Mouse (Mus musculus) midbrain, embryonic 16.5 days (tissue): Measurements from ENCODE around the gene Nomo1. TPM values are rescaled to one million over a fixed set of nuclear protein-coding genes. Genes with fewer than 3 reads are reported as not detected.
A peak's percentile ranks its signal among the peaks of the same experiment; 100 is the strongest.

Experiments used
- ATAC-seq: fragments of 200-750 bp; cut with Nextera tagmentation; 2 replicates; pipeline ENCODE4 v1.8.0; 2017; ENCODE audit warnings: moderate TSS enrichment
- H3K27ac ChIP-seq: fragments of 300-500 bp; sonication (generic); 2 replicates; pipeline ENCODE4 v1.5.1; 2014; ENCODE audit warnings: mild to moderate bottlenecking, low read length, mixed read lengths
- H3K27me3 ChIP-seq: fragments of 300-500 bp; sonication (generic); 2 replicates; pipeline ENCODE4 v1.6.1; 2014; ENCODE audit warnings: low read depth, low read length, mixed read lengths; ENCODE audit not compliant: control insufficient read depth, insufficient read depth
- H3K36me3 ChIP-seq: fragments of 300-500 bp; sonication (generic); 2 replicates; pipeline ENCODE4 v1.6.1; 2014; ENCODE audit warnings: mild to moderate bottlenecking, low read length, moderate library complexity, mixed read lengths; ENCODE audit not compliant: control insufficient read depth, insufficient read depth
- H3K4me1 ChIP-seq: fragments of 300-500 bp; sonication (generic); 2 replicates; pipeline ENCODE4 v1.6.1; 2014; ENCODE audit warnings: mild to moderate bottlenecking, low read length, mixed read lengths; ENCODE audit not compliant: control insufficient read depth, insufficient read depth
- H3K4me2 ChIP-seq: fragments of 300-500 bp; sonication (generic); 2 replicates; pipeline ENCODE4 v1.6.1; 2014; ENCODE audit warnings: mild to moderate bottlenecking, low read length, mixed read lengths
- H3K4me3 ChIP-seq: fragments of 300-500 bp; sonication (generic); 2 replicates; pipeline ENCODE4 v1.5.1; 2014; ENCODE audit warnings: low read depth, mild to moderate bottlenecking, low read length, moderate library complexity, mixed read lengths
- H3K9ac ChIP-seq: fragments of 300-500 bp; sonication (generic); 2 replicates; pipeline ENCODE4 v1.6.1; 2014; ENCODE audit warnings: low read depth, low read length, mixed read lengths
- H3K9me3 ChIP-seq: fragments of 300-500 bp; sonication (generic); replicated peaks from 2 replicates; pipeline ENCODE4 v1.6.1; 2014; ENCODE audit warnings: mild to moderate bottlenecking, low read length, mixed read lengths; ENCODE audit not compliant: control insufficient read depth, poor library complexity, severe bottlenecking
- WGBS: fragments of 180-500 bp; shearing (Covaris S2); extraction: QIAGEN DNeasy Blood & Tissue Kit; methylation state at CpG from one replicate; pipeline ENCODE4 v1.1.7; 2014; 5-methylcytosine and 5-hydroxymethylcytosine counted together
- polyA plus RNA-seq: library from polyadenylated mRNA; unstranded; fragments of >200 nt; fragmentation: Nextera tagmentation; extraction: Ambion mirVana; gene quantifications from 2 replicates; pipeline ENCODE4 v1.2.1, GENCODE M21; 2015

Nomo1 gene
- polyA plus RNA-seq, 1 experiment from 2014 or later: 45.0 TPM

GRCm38 (mm10) chr7:46019594-46019993 lies 13.9 kb upstream of the Nomo1 start:
- ATAC-seq: no peak
- 74% methylated on average over 3 of the region's 3 CpGs for WGBS

GRCm38 (mm10) chr7:46021951-46022350 lies 11.5 kb upstream of the Nomo1 start:
- H3K36me3 ChIP-seq: no peaks in the 10 kb centered on the region
- no peak overlapping the region for H3K4me2 ChIP-seq
- WGBS: 28% methylated on average over 4 of the region's 4 CpGs
- H3K9ac ChIP-seq: no peak overlapping the region
- ATAC-seq: no peak
- H3K27me3 ChIP-seq: no peaks in the 10 kb centered on the region
- no peak overlapping the region for H3K27ac ChIP-seq
- H3K4me3 ChIP-seq: no peak overlapping the region
- H3K9me3 ChIP-seq: no peaks in the 10 kb centered on the region
- no peaks in the 10 kb centered on the region for H3K4me1 ChIP-seq

More at GRCm38 (mm10) chr7:46019594-46019993, 13.9 kb upstream of the Nomo1 start:
- Histone ChIP-seq H3K4me2 (no peak overlapping the region), H3K9ac (no peak overlapping the region), H3K27ac (no peak overlapping the region), H3K36me3 (no peaks in the 10 kb centered on the region), H3K27me3 (no peaks in the 10 kb centered on the region), H3K4me1 (no peaks in the 10 kb centered on the region), H3K9me3 (no peaks in the 10 kb centered on the region), H3K4me3 (no peak overlapping the region)

GRCm38 (mm10) chr7:46025436-46025835 lies 8.1 kb upstream of the Nomo1 start:
- 79% methylated on average over 9 of the region's 9 CpGs for WGBS

GRCm38 (mm10) chr7:46028681-46029080 lies 4.8 kb upstream of the Nomo1 start:
- WGBS: 95% methylated on average over 10 of the region's 10 CpGs
- Histone ChIP-seq H3K27me3 (no peaks in the 10 kb centered on the region), H3K27ac (no peak overlapping the region), H3K9ac (no peak overlapping the region), H3K36me3 (no peaks in the 10 kb centered on the region), H3K4me2 (no peak overlapping the region), H3K9me3 (no peaks in the 10 kb centered on the region), H3K4me1 (no peaks in the 10 kb centered on the region), H3K4me3 (no peak overlapping the region)
- no peak for ATAC-seq

More at GRCm38 (mm10) chr7:46025436-46025835, 8.1 kb upstream of the Nomo1 start:
- Histone ChIP-seq H3K9ac (no peak overlapping the region), H3K4me1 (no peaks in the 10 kb centered on the region), H3K4me3 (no peak overlapping the region), H3K36me3 (no peaks in the 10 kb centered on the region), H3K9me3 (no peaks in the 10 kb centered on the region), H3K4me2 (no peak overlapping the region), H3K27ac (no peak overlapping the region), H3K27me3 (no peaks in the 10 kb centered on the region)
- ATAC-seq: no peak

GRCm38 (mm10) chr7:46029299-46030144 lies 4.0 kb upstream of the Nomo1 start:
- WGBS: 64% methylated on average over 8 of the region's 9 CpGs
- no peaks in the 10 kb centered on the region for H3K36me3 ChIP-seq
- H3K9me3 ChIP-seq: no peaks in the 10 kb centered on the region
- H3K4me3 ChIP-seq: no peak overlapping the region
- no peaks in the 10 kb centered on the region for H3K27me3 ChIP-seq
- no peak overlapping the region for H3K9ac ChIP-seq
- peaks cover 3% of the 10 kb centered on the region for H3K4me1 ChIP-seq
- H3K27ac ChIP-seq: no peak overlapping the region
- ATAC-seq: no peak
- no peak overlapping the region for H3K4me2 ChIP-seq

- Histone ChIP-seq H3K9ac (no peak within 1 kb of the TSS), H3K4me3 (no peak within 1 kb of the TSS), H3K27ac (no peak within 1 kb of the TSS), H3K4me1 (peaks cover 9% of the 10 kb centered on the region), H3K9me3 (no peaks in the 10 kb centered on the region), H3K36me3 (no peaks in the 10 kb centered on the region), H3K27me3 (no peaks in the 10 kb centered on the region), H3K4me2 (no peak within 1 kb of the TSS)
- WGBS: 10% methylated on average over 11 of the region's 11 CpGs
- ATAC-seq: no peak
Measured at GRCm38 (mm10) chr7:46030145-46030488, 3.4 kb upstream of the Nomo1 start, which contains the start of gene Abcc6. Gene Abcc6 (minus strand): TSS chr7:46030302.

GRCm38 (mm10) chr7:46031075-46031474 lies 2.4 kb upstream of the Nomo1 start:
- H3K27me3 ChIP-seq: no peaks in the 10 kb centered on the region
- no peaks in the 10 kb centered on the region for H3K36me3 ChIP-seq
- H3K9me3 ChIP-seq: no peaks in the 10 kb centered on the region
- WGBS: 81% methylated on average over 2 of the region's 2 CpGs
- no peak for ATAC-seq
- H3K9ac ChIP-seq: no peak overlapping the region
- H3K4me2 ChIP-seq: no peak overlapping the region
- H3K4me3 ChIP-seq: no peak overlapping the region
- H3K27ac ChIP-seq: no peak overlapping the region
- H3K4me1 ChIP-seq: peaks cover 9% of the 10 kb centered on the region

GRCm38 (mm10) chr7:46033870-46034337 lies 406 bp downstream of the Nomo1 start:
- ATAC-seq: no peak; the same call in 1 of the 2 replicates
- Histone ChIP-seq H3K27ac (0 out of 2 replicates have a peak overlapping the region, but pooled peaks have one; percentile 25), H3K27me3 (no peaks in the 10 kb centered on the region), H3K36me3 (peaks cover 3% of the 10 kb centered on the region; the same call in 1 of the 2 replicates), H3K9me3 (no peaks in the 10 kb centered on the region), H3K4me1 (peaks cover 11% of the 10 kb centered on the region), H3K4me3 (peak overlapping the region; percentile 85), H3K4me2 (peak overlapping the region; percentile 82), H3K9ac (peak overlapping the region; percentile 74)
- WGBS: under 1% methylated on average over 35 of the region's 35 CpGs

- peak overlapping the region; percentile 82 for H3K4me2 ChIP-seq
- no peak overlapping the region for H3K4me3 ChIP-seq
- H3K9me3 ChIP-seq: no peaks in the 10 kb centered on the region
- no peak overlapping the region for H3K9ac ChIP-seq
- WGBS: 77% methylated on average over 2 of the region's 2 CpGs
- no peaks in the 10 kb centered on the region for H3K27me3 ChIP-seq
- no peak for ATAC-seq
- H3K27ac ChIP-seq: no peak overlapping the region
- H3K36me3 ChIP-seq: peaks cover 3% of the 10 kb centered on the region; the same call in 1 of the 2 replicates
- H3K4me1 ChIP-seq: peaks cover 11% of the 10 kb centered on the region
Measured at GRCm38 (mm10) chr7:46034991-46035390, 1.5 kb downstream of the Nomo1 start.
